Mouse (Mus musculus) heart, postnatal 25 days (tissue): Measurements from ENCODE around the gene P2rx7. TPM values are rescaled to one million over a fixed set of nuclear protein-coding genes. Genes with fewer than 3 reads are reported as not detected.

Experiments used
- DNase-seq: peaks from one replicate; pipeline ENCODE4 v3.0.0; 2022; ENCODE audit warnings: low spot score
- intact Hi-C: fragments of 180-260 bp; cut with DNase I; formaldehyde crosslinking; loops from one replicate; pipeline ENCODE4 v1.15.1; 2025
- total RNA-seq, 2 experiments: library from RNA; stranded (reverse); gene quantifications; 2 replicates each; pipeline ENCODE4 v1.2.3; 2021

Gene P2rx7
- total RNA-seq, 2 experiments from 2014 or later: 3.2 to 3.9 TPM

DNA sequence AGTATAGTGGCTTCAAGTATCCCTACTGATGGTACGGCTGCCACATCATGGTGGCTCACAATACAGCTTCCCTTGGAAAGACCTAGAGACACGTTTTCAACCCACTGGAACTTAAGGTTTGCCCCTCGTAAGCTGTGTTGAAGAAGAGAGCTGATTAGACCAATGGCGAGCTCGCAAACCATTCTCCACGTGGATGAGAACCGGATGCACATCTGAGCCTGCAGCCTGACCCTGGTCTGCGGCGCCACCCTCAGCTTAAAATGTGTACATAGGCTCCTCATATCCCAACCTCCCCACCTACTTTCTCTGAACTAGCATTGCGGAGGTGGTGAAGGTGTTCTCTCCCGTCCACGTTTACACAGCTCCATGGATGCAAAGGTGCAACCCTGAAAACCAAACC lies 37.6 kb downstream of the P2rx7 start:
- intact Hi-C loops: no loop called here
- DNase-seq: no peak

DNA sequence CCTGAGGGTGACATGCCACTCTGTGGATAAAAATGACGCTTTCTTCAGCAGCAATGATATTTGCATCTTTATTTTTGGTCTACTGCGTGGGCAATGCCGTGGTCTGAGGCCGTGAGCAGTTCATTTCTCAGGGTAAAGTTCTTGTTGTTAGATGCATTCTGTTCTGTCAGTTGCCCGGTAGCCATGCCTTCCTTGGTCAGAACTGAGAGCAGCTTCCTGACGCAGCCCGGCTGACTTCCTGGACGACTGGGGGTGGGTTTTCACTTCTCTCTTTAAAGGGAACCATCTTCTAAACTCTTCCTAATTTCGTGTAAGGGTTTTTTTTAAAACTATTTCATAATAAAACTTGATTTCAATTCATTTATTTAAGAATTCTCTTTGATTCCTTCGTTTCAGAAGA lies 40.2 kb downstream of the P2rx7 start:
- DNase-seq: no peak
- intact Hi-C loops: no loop called here

DNA sequence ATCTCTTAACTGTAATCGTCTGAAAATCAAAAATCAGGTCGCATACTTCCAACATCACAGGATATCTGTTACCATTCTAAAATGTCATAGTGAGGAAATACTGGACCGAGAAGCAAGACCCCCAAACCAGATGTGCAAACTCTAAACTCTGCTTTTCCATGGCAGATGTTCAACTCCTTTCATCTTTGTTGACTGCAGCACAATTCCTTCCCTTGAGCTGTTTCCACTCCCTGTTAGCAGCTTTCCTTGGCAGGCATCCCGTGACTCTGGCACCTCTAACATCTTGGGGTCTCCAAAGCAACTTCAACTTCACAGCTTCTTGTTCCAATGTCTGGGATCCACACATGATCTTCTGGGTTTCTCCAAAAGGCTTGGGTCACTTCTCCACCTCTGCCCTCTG lies 43.7 kb downstream of the P2rx7 start:
- intact Hi-C loops: no loop called here
- DNase-seq: no peak

DNA sequence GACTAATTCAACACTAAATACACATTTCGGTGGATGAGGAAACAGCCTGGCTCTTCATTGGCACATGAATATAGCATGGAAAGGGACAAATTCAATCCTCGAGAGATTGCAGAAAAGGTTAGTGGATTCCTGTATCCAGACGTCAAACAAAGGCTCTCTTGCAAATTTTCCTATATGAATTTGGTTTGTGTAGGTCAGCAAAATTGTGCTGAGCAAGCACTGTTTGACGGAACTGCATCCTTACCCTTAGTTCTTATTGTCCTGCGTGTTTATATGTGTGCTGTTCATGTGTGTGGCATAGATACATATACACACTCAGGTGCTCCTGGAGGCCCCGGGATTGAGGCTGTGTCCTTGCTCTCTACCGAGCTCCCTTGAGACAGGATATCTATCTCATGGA lies 45.4 kb downstream of the P2rx7 start:
- no peak for DNase-seq
- intact Hi-C loops: no loop called here

DNA sequence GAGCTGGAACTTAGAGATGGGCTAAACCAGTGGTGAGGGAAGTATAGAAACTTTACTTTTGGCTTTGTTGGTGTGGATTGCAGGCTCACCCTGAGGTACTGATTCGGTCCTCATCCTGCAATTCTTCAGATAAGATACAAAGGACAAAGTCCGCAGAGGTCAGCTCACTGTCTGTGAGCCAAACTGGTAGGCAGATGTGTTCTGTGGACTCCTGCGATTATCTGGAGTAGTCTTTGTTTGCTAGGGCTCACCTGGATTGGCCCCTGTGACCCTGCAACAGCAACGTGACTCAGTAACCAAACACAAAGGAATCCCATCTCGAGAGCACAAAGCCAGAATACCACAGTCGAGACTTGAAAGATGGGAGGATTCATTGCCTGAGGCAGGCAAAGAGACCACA lies 46.8 kb downstream of the P2rx7 start:
- no peak for DNase-seq
- intact Hi-C loops: no loop called here

DNA sequence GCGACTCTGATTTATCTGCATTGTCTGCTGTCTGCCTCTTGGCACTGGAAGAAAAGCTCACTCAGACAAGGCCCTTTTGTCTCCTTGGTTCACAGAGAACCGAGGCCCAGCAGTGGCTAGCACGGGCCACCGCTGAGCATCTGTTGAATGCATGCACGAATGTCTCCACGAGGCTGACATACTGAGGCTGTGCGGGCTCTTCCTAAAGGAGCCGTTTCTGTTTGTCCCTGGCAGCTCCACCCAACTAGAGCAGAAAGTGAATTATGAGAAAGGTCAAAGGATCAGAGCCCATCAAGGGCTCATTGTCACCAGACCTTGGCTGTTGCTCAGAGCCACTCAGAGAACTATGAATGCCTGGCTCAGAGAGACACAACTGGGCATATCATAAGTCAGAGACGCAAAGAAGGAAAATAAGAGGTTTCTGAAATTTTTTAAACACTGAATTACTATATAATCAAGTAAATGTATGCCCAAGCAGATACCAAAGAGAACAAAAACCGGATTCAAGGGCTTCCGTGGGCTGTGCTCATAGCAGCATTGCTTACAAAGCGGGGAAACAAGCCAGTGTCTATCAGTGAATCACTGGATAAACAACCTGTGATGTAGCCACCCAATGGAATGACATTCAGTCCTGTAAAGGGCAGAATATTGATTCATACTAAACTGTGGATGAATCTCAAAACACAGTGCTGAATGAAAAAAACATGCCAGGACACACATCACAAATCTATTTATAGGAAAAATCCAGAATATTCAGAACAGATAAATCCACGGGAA lies 49.9 kb downstream of the P2rx7 start:
- no peak for DNase-seq
- intact Hi-C loops: no loop called here

DNA sequence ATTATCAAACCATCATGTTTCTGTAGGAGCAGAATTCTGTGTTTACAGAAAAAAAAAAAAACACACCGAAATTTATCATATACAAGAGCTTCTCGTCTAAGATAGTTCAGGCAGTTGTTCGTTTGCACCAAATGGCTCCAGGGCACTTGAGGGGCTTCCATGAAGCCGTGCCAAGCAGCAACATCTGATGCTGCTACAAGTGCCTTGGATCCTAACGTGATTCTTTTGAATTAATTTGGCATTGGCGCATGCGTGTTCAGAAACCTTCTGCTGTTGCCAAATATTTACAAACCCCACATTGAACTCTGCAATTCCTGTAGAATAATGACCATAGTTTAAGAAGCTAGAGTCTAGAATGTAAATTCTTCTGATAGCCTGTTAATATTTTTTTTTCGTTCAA lies 51.8 kb downstream of the P2rx7 start:
- intact Hi-C loops: no loop called here
- no peak for DNase-seq

DNA sequence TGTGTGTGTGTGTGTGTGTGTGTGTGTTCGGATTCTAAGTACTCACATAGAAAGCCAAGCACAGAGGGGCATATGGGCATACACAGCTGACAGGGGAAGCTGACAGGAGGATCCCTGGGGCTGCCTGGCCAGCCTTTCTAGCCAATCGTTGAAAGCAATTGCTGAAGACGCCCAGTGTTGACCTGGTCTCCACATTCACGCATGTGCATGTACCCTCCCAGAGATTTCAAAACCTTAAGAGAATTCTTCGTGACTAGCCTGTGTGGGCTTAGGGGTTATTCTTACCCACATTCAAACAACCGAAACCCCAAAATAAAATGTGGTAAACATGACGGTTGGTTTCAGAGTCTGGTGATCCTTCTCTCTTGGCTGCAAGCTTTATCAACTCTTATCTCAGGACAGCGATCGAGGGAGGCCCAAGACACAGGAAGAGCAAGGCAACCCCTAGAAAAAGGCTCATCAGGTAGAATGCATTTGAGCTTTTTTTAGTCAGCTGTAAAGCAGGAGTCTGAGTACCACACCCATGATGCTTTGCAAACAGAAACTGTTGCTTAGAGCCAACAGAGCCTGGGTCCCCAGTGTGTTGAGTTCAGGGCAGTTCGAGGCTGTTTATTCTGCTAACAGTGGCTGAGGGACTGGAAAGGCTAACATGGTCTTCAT lies 54.5 kb downstream of the P2rx7 start:
- DNase-seq: no peak
- intact Hi-C loops: no loop called here

DNA sequence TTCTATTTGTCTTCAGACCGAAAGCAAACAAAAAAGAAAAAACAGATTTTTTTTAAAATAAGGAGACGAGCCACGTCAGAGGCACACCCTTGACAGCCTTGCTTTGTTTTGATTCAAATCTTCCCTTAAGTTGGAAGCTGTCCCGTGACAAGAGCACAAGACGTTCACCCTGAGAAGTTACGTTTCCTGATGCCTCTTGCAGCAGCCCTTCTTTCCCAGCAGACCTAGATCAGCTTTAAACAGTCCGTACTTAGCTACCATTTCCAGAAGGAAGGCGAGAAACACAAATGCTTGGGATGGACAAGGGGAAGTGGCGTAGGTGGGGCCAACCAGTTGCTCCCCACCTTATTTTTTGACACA lies 55.0 kb downstream of the P2rx7 start:
- no peak for DNase-seq
- intact Hi-C loops: no loop called here

DNA sequence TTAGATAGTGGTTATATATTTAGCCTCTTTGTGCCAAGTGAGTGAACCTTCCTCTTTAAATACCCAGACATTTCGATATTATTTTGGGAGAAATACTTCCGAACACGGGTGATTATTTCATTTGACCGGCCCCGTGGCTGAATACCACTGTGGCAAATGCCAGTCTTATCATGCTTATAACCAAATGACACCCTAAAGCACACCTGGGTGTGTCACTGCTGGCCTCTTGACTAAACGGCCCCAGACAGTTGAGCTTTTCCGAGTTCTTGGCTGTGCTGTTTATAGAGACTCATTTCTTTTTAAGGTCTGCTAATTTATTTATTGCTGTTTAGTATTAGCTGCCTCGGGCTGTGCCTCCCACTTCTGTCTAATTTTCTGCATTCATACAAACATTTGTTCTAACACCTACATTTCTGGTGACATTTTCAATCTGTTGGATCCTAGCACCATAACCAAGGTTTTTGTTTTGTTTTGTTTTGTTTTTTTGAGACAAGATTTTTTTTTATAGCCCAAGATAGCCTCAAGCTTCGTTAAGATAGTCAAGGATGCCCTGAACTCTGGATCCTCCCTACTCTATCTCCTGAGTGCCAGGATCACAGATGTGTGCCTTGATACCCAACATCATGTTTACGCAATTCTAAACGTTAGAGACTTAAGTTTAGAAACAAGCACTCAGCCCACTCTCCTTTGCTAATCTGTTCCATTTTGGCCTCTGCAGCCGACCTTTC lies 56.6 kb downstream of the P2rx7 start:
- no peak for DNase-seq
- intact Hi-C loops: no loop called here

DNA sequence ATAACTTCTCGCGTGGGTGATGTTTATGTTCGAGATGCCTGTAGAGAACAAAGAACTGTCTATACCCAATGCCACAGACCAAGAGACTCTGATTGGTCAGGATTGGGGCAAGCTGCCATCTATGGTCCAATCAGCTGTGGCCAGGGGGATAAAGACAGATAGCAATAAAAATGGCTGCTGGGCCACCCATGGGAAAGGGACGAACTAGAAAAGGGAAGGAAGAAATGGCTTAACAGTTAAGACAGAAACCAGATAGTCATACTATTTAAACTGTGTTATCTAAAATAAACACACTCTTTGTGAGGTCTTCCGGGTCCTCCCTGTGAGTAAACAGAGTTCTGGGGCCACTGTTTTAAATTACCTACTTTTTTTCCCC lies 57.1 kb downstream of the P2rx7 start:
- intact Hi-C loops: no loop called here
- no peak for DNase-seq

DNA sequence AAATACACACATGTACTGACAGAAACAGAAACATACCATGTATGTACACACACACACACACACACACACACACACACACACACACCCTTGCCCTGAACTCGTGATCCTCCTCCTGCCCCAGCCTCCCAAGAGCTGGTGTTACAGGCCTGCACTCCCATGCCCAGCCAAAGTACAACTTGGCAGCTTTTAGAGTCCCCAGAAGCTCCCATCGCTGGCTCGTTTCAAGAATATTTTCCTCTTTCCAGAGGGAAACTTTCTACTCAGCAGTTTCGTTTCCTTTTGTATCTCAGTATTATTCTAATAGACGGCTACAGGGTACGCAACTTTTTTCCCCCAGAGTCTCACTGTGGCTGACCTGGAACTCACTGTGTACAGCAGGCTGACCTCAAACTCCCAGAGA lies 58.4 kb downstream of the P2rx7 start:
- no peak for DNase-seq
- intact Hi-C loops: no loop called here

DNA sequence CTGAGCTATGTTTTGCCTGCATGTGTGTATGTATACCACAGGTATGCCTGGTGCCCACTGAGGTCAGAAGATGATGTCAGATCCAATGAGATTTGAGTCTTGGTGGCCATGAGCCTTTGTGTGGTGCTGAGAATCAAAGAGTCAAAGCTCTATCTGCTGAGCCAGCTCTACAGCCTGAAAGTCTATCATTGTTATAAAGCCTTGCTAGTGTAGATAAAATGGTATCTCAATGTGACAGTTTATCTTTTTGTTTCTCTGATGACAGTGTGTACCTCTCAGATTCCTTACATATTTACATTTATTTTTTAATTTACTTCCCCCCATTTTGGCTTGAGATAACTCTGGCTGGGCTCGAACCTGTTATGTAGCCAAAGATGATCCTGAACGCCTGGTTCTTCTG lies 59.9 kb downstream of the P2rx7 start:
- no peak for DNase-seq
- intact Hi-C loops: no loop called here

DNA sequence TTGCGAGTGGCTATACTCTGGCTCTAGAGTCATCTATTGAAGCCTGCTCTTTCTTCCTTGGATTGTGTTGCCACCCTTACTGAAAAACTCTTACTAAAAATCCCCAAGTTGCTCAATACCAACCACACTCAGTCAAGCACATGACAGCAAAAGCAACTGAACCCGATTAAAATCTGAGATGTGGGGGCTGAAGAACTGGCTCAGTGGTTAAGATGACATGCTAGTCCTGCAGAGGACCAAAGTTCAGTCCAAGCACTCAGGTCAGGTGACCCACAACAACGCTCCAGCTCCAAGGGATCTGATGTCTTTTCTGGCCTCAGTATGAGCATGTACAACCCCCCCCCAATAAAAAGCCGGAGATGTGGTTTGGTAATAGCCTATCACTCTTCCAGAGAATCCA lies 60.9 kb downstream of the P2rx7 start:
- DNase-seq: no peak
- intact Hi-C loops: no loop called here

DNA sequence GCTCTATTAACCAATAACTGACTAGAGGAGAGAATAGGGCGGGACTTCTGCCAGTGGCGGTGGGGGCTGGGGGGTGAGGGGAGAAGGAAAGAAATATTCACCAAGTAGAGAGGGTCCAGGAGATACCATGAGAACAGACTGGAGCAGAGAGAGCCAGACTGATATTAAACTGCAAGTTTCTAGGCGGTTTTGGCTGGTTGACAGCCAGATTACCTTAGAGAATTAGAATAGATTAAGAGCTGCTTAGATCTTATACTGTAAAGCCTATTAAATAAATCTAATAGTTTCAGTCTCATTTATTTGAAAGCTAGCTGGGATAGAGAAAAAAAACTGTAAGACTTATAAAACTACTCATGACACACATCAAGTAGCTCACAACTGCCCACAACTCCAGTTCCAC lies 61.5 kb downstream of the P2rx7 start:
- intact Hi-C loops: no loop called here
- no peak for DNase-seq

DNA sequence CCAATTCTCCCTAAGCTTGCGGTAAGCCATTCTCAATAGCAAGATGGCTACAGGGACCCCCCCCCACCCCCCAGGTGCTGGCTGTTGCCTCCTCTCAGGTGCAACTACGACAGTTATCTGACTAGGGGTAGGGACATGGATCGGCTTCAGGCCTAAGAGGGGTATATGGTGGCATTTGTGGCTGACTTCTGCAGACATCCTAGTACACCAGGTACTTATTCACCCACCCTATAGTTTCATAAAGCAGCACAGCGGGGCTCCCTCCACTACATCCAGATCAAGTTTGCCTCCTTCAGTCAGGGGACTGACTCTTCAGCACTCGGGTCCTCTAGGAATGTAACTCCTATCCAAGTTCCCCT lies 63.2 kb downstream of the P2rx7 start:
- intact Hi-C loops: no loop called here
- DNase-seq: no peak

DNA sequence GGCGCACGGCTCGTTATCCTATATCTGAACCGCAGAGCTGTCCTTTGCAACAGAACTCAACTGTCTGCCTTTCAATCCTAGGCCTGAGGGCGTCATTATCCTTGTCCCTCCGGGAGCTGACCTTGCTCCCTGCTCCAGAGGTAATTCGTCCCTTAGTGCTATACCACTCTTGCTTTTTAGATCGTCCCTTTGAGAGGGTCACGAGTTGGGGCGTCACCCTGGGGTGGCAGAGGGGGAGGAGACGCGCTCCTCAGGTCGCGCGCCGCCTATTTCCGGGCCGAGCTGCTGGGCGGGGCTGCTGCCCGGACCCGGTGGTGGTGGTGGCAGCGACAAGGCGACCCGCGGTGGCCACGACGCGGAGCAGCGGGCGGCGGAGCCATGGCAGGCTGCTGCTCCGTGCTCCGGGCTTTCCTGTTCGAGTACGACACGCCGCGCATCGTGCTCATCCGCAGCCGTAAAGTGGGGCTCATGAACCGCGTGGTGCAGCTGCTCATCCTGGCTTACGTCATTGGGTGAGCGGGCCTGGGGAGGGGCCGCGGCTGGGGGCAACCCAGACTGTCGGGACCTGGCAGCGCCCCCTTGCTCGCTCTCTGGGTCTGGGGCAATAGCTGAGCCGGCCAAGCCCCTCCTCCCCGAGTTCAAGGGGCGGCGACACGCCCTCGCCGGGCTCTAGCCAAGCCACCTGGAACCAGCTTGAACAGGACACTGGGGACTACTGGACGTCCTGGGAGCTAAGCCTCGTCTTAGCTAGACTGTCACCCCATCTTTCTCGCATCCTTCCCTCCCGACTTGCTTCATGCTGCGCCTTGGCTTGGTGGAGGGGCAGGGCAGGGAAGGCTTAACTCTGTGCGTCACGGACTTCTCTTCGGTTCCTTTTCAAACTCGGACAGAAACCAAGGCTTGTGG lies 63.8 kb downstream of the P2rx7 start, which contains the start of gene P2rx4:
Gene P2rx4 (plus strand): TSS at position 269 of the 906 bp plus-strand sequence.
- intact Hi-C loops: no loop called here
- DNase-seq: peak; percentile 73

DNA sequence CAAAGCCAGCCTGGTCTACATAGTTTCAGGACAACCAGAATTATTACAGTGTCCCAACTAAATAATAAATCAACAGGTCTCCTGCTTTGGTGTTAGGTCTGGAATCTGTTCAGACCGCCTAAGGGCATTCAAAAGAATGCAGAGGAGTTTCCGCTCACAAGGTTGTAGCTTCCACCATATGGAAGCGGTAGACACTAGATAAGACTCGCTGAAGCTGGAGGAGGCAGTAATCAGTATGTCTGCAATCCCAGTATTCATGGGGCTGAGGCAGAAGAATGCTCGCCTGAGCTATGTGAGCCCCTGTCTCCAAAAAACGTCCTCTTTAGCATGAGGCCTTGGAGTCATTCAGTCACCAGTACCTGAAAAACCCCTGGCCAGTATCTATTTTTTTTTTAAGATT lies 65.1 kb downstream of the P2rx7 start:
- DNase-seq: no peak
- intact Hi-C loops: no loop called here

DNA sequence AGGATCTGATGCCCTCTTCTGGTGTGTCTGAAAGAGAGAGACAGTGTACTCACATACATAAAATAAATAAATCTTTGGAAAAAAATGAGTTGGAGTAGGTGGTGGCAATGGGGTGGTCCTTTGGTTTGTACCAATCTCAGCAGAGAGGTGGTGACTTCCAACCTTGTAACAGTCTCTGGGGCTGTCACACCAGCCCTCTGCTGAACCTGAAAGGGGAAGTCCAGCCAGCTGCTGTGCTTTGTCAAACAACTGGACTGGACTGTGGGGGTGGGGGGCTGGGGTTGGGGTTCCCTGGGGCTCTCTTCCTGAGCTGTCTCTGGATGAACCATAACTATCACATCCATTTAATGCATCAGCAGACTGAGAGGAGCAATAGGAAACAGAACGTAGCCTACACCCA lies 72.0 kb downstream of the P2rx7 start:
- intact Hi-C loops: no loop called here
- DNase-seq: no peak

DNA sequence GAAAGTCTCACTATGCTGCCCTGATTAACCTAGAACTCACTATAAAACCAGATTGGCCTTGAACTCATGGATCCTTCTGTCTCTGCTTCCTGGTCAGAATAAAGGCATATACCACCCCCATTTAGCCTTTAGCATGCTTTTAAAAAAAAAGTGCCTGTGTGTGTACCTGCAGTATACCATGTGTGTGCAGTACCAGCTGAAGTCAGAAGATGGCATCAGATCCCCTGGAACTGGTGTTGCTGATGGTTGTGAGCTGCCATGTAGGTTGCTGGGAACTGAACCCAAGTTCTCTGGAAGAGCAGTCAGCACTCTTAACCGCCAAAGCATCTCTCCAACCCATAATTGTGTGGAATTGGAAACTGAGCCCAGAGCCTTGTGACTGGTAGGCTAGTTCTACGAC lies 73.1 kb downstream of the P2rx7 start:
- DNase-seq: no peak
- intact Hi-C loops: no loop called here
